Mouse (Mus musculus) C2C12 (cell line): ENCODE measurements around the gene Zfhx3. TPM values are rescaled to one million over a fixed set of nuclear protein-coding genes. Genes with fewer than 3 reads are reported as not detected.

Experiments
- H3K27me3 ChIP-seq: one replicate; pipeline ENCODE4 v1.6.1; 2011; ENCODE audit not compliant: control insufficient read depth, insufficient read depth, insufficient read length
- H3K36me3 ChIP-seq: one replicate; pipeline ENCODE4 v1.6.1; 2011; ENCODE audit not compliant: control insufficient read depth, insufficient read depth
- H3K4me3 ChIP-seq: one replicate; pipeline ENCODE4 v1.5.1; 2011; ENCODE audit warnings: mild to moderate bottlenecking, control low read depth; ENCODE audit not compliant: poor library complexity, insufficient read depth, severe bottlenecking
- H3K79me2 ChIP-seq: one replicate; pipeline ENCODE4 v1.6.1; 2011; ENCODE audit not compliant: control insufficient read depth, insufficient read depth
- H3K79me3 ChIP-seq: one replicate; pipeline ENCODE4 v1.6.1; 2011; ENCODE audit warnings: low read depth, control low read depth
- H3ac ChIP-seq: one replicate; pipeline ENCODE3; 2011; ENCODE audit warnings: low read depth; ENCODE audit not compliant: control insufficient read depth, insufficient read length
- CEBPB ChIP-seq: IDR thresholded peaks from one replicate; pipeline ENCODE4 v1.6.1; 2011; ENCODE audit warnings: low read depth, mild to moderate bottlenecking, control low read depth, moderate library complexity
- CTCF ChIP-seq: IDR thresholded peaks from one replicate; pipeline ENCODE4 v1.5.1; 2011; ENCODE audit not compliant: control insufficient read depth, insufficient read depth, insufficient read length
- FOSL1 ChIP-seq: IDR thresholded peaks from one replicate; pipeline ENCODE4 v1.8.0; 2011; ENCODE audit warnings: mild to moderate bottlenecking, low read length; ENCODE audit not compliant: poor library complexity, insufficient read depth, severe bottlenecking
- MAX ChIP-seq: IDR thresholded peaks from one replicate; pipeline ENCODE4 v1.6.1; 2011; ENCODE audit warnings: mild to moderate bottlenecking, control low read depth
- MYOD1 ChIP-seq: IDR thresholded peaks from one replicate; pipeline ENCODE4 v1.6.1; 2011; ENCODE audit warnings: low read depth; ENCODE audit not compliant: control insufficient read depth, insufficient read length
- MYOG ChIP-seq: IDR thresholded peaks from one replicate; pipeline ENCODE4 v1.6.1; 2011; ENCODE audit not compliant: control insufficient read depth, insufficient read length; ENCODE audit errors: extremely low read depth
- USF1 ChIP-seq: IDR thresholded peaks from one replicate; pipeline ENCODE4 v1.6.1; 2011; ENCODE audit warnings: low read depth, mild to moderate bottlenecking, control low read depth, moderate library complexity
- polyA plus RNA-seq: library from polyadenylated mRNA; unstranded; fragments of >200 nt; fragmentation: generic; extraction: Trizol; gene quantifications from one replicate; pipeline ENCODE4 v1.2.1, GENCODE M21; 2012; ENCODE audit warnings: missing spikeins

Gene Zfhx3
- polyA plus RNA-seq, 1 experiment = 4.3 TPM

- Histone ChIP-seq H3K27me3 (no peaks in the 10 kb centered on the region), H3K4me3 (no peak overlapping the region), H3ac (no peak overlapping the region), H3K36me3 (no peaks in the 10 kb centered on the region), H3K79me3 (no peaks in the 10 kb centered on the region), H3K79me2 (no peaks in the 10 kb centered on the region)
- TF ChIP-seq MYOD1 (no peak), MAX (no peak), CTCF (no peak), USF1 (no peak), FOSL1 (no peak), MYOG (no peak), CEBPB (no peak)
These were observed 732.6 kb downstream of the Zfhx3 start for GRCm38 (mm10) chr8:108675001-108675525.

GRCm38 (mm10) chr8:108689694-108690093 is 747.2 kb downstream of the Zfhx3 start:
- no peaks in the 10 kb centered on the region for H3K36me3 ChIP-seq
- H3K79me3 ChIP-seq = no peaks in the 10 kb centered on the region
- H3ac ChIP-seq = no peak overlapping the region
- H3K27me3 ChIP-seq = peaks cover 3% of the 10 kb centered on the region
- TF ChIP-seq CTCF (no peak), MAX (no peak), MYOD1 (no peak), CEBPB (no peak), MYOG (no peak), USF1 (no peak), FOSL1 (no peak)
- H3K4me3 ChIP-seq = no peak overlapping the region
- H3K79me2 ChIP-seq = no peaks in the 10 kb centered on the region

DNA sequence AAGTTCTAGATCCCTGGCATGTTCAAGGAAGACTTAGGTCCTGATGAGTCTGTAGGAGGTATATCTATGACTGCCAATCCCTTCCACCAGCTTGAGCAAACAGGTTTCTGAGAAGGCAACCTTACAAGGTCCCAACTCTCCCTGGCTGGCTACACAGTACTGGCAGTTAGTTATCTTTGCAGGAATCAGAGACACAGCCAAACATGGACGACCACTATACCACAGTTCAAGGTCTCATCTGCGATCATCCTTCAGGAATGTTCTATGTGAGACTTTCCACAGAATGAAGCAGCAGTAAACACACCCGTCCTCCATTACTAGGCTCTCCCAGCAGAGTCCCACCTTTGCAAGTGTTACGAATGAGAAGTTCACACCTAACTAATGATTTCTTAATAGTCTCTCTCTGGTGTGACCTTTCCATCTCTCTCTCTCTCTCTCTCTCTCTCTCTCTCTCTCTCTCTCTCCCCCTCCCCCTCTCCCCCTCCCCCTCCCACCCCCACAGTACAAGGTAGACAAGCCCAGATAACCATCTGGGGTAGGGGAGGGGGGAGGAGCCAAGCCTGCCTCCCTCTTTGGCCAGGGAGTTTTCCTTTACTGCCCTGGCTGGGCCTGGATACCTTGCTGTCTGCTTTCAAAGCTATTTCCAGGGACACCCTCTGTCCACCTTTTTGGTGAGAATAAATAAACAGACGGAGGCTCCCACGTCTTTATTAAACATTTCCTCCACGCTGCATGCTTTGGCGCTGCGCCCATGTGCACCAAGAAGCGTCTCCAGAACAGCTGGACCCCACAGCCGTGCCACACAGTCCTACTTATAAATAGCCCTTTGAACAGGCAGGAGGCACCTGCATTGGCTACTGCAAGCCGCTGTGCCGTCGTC is 748.4 kb downstream of the Zfhx3 start:
- H3ac ChIP-seq = no peak overlapping the region
- H3K4me3 ChIP-seq = no peak overlapping the region
- no peaks in the 10 kb centered on the region for H3K36me3 ChIP-seq
- TF ChIP-seq FOSL1 (no peak), CEBPB (no peak), MYOG (no peak), USF1 (no peak), MYOD1 (no peak), MAX (no peak), CTCF (no peak)
- peaks cover 3% of the 10 kb centered on the region for H3K27me3 ChIP-seq
- H3K79me3 ChIP-seq = no peaks in the 10 kb centered on the region
- H3K79me2 ChIP-seq = no peaks in the 10 kb centered on the region

DNA sequence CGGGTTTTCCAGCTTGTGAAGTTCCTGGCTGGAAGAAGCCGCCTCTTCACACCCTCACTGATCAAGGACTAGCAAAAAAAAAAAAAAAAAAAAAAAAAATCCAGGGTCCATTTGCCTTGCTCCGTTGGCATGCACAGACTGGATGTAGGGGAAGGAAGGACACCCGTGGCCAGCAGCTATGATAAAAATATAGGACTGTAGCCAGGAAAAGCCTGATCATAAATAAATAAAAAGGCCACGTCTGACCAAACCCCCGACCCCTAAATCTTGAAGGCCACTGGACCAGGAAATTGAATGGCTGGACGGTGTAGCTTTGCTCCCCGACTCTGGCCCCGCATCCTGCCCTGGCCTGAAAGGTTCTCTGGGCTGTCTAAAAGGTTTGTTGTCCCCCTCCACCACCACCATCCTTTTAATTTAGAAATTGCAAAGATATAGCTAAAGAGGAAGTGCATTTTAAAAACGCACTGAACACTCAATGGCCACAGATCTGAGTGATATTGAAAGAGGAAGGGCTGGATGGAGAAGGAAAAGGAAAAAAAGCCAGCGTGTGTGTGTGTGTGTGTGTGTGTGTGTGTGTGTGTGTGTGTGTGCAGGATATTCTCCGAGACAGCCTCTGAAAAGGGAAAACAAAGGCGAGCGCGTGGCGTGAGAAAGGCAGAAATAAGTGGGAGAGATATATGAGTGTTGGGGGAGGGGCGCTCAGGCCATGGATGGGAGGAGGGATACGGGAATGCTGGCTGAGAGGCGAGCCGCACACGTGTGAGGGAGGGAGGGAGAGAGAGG is 749.2 kb downstream of the Zfhx3 start:
- no peaks in the 10 kb centered on the region for H3K79me2 ChIP-seq
- no peaks in the 10 kb centered on the region for H3K79me3 ChIP-seq
- H3K27me3 ChIP-seq = peaks cover 3% of the 10 kb centered on the region
- TF ChIP-seq MYOD1 (no peak), CTCF (no peak)
- H3ac ChIP-seq = no peak overlapping the region
- no peak overlapping the region for H3K4me3 ChIP-seq
- H3K36me3 ChIP-seq = no peaks in the 10 kb centered on the region

DNA sequence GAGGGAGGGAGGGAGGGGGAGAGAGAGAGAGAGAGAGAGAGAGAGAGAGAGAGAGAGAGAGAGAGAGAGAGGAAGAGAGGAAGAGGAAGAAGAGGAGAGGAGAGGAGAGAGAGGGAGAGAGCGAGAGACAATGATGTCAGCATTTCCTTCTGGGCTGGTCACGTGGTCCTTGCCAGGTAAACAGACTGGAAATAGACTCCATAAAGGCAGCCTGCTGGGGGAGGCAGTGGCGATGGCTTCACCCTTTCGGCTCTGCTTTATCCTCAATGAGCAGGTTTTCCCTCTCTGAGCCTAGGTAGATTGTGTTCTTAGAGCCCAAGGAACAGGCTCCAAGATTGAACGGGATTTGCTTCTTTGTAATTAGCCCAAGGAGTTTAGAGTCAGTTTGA is 749.8 kb downstream of the Zfhx3 start:
- no peak overlapping the region for H3K4me3 ChIP-seq
- TF ChIP-seq MAX (no peak), MYOG (no peak), CEBPB (no peak), FOSL1 (no peak), USF1 (peak; percentile 17)
- no peak overlapping the region for H3ac ChIP-seq
- H3K27me3 ChIP-seq = no peaks in the 10 kb centered on the region
- H3K79me3 ChIP-seq = no peaks in the 10 kb centered on the region
- no peaks in the 10 kb centered on the region for H3K36me3 ChIP-seq
- H3K79me2 ChIP-seq = no peaks in the 10 kb centered on the region
